Mouse (Mus musculus): ENCODE measurements around the gene Mepce. TPM values are rescaled to one million over a fixed set of nuclear protein-coding genes. Genes with fewer than 3 reads are reported as not detected.

Gene Mepce
- total RNA-seq, 1 experiment, result 42.3 TPM

GRCm38 (mm10) chr5:137783901-137784540 lies 3.4 kb downstream of the Mepce start:
- Histone ChIP-seq H3K9ac (ENCODE audit: insufficient read depth, low read depth, low read length, poor library complexity, severe bottlenecking) (peak overlapping the region; percentile 95; the same call in 1 of the 2 replicates), H3K9me3 (ENCODE audit: control insufficient read depth, insufficient read depth, low read depth, low read length) (no peaks in the 10 kb centered on the region), H3K36me3 (ENCODE audit: control insufficient read depth, insufficient read depth, low read length, poor library complexity, severe bottlenecking) (peaks cover 46% of the 10 kb centered on the region), H3K4me1 (ENCODE audit: control insufficient read depth in 2 of 2, insufficient read depth in 2 of 2, low read length in 2 of 2, poor library complexity in 1 of 2) (peaks cover 2 to 25% of the 10 kb centered on the region in 2 experiments), H3K27ac (ENCODE audit: insufficient read depth, low read depth, low read length, poor library complexity, severe bottlenecking) (no peak overlapping the region), H3K4me3 (ENCODE audit: insufficient read depth in 1 of 2, low read depth in 1 of 2, low read length in 2 of 2, poor library complexity in 1 of 2, severe bottlenecking in 1 of 2) (peak overlapping the region; percentile 3 to 73; a peak in 2 of 4 replicates)
- DNase-seq (ENCODE audit: low read depth, low spot score), result no peak
- in situ Hi-C loops (cut with MboI; ENCODE audit: low sequenced_read_pairs in 2 of 2, unreplicated experiment in 2 of 2), result loop anchor here in 1 of 2 experiments (10.0 kb wide), 1 partner anchor 381 kb away; the partner anchor contains the start of gene Cops6
- TF ChIP-seq MAFK (IDR thresholded peaks at IDR 0.05; ENCODE audit: insufficient read depth, low read depth, low read length), result no peak
- no peak for TF ChIP-seq CHD2 (IDR thresholded peaks at IDR 0.05; ENCODE audit: low read depth, low read length)
- TF ChIP-seq HCFC1 (IDR thresholded peaks at IDR 0.05; ENCODE audit: borderline replicate concordance, insufficient read depth, low read length), result no peak
- no peak for TF ChIP-seq ZC3H11A (IDR thresholded peaks at IDR 0.05; ENCODE audit: borderline replicate concordance, low read depth, low read length)
- TF ChIP-seq ZNF384 (IDR thresholded peaks at IDR 0.05; ENCODE audit: low read depth, low read length), result no peak

GRCm38 (mm10) chr5:137782776-137783522 lies 4.5 kb downstream of the Mepce start:
- H3K36me3 ChIP-seq (ENCODE audit: control insufficient read depth, insufficient read depth, low read length, poor library complexity, severe bottlenecking), result peaks cover 46% of the 10 kb centered on the region
- H3K27ac ChIP-seq (ENCODE audit: insufficient read depth, low read depth, low read length, poor library complexity, severe bottlenecking), result no peak overlapping the region
- H3K4me1 ChIP-seq (ENCODE audit: control insufficient read depth in 2 of 2, insufficient read depth in 2 of 2, low read length in 2 of 2, poor library complexity in 1 of 2), result peaks cover 2 to 22% of the 10 kb centered on the region in 2 experiments
- DNase-seq (ENCODE audit: low read depth, low spot score), result no peak
- in situ Hi-C loops (cut with MboI; ENCODE audit: low sequenced_read_pairs in 2 of 2, unreplicated experiment in 2 of 2), result loop anchor here in 1 of 2 experiments (10.0 kb wide), 1 partner anchor 382 kb away; the partner anchor contains the start of gene Cops6
- peak overlapping the region in 1 of 2 experiments; percentile 73; a peak in 1 of 4 replicates for H3K4me3 ChIP-seq (ENCODE audit: insufficient read depth in 1 of 2, low read depth in 1 of 2, low read length in 2 of 2, poor library complexity in 1 of 2, severe bottlenecking in 1 of 2)
- peak overlapping the region; percentile 1; the same call in 1 of the 2 replicates for H3K9ac ChIP-seq (ENCODE audit: insufficient read depth, low read depth, low read length, poor library complexity, severe bottlenecking)
- H3K9me3 ChIP-seq (ENCODE audit: control insufficient read depth, insufficient read depth, low read depth, low read length), result no peaks in the 10 kb centered on the region
- TF ChIP-seq CHD2 (IDR thresholded peaks at IDR 0.05; ENCODE audit: low read depth, low read length), result no peak
- TF ChIP-seq ZC3H11A (IDR thresholded peaks at IDR 0.05; ENCODE audit: borderline replicate concordance, low read depth, low read length), result no peak
- TF ChIP-seq ZNF384 (IDR thresholded peaks at IDR 0.05; ENCODE audit: low read depth, low read length), result no peak
- TF ChIP-seq MAFK (IDR thresholded peaks at IDR 0.05; ENCODE audit: insufficient read depth, low read depth, low read length), result no peak
- no peak for TF ChIP-seq HCFC1 (IDR thresholded peaks at IDR 0.05; ENCODE audit: borderline replicate concordance, insufficient read depth, low read length)

GRCm38 (mm10) chr5:137781661-137782060 lies 5.8 kb downstream of the Mepce start:
- in situ Hi-C loops (cut with MboI; ENCODE audit: low sequenced_read_pairs in 2 of 2, unreplicated experiment in 2 of 2), result loop anchor here in 1 of 2 experiments (10.0 kb wide), 1 partner anchor 383 kb away; the partner anchor contains the start of gene Cops6
- peaks cover 4 to 24% of the 10 kb centered on the region in 2 experiments for H3K4me1 ChIP-seq (ENCODE audit: control insufficient read depth in 2 of 2, insufficient read depth in 2 of 2, low read length in 2 of 2, poor library complexity in 1 of 2)
- DNase-seq (ENCODE audit: low read depth, low spot score), result no peak
- H3K4me3 ChIP-seq (ENCODE audit: insufficient read depth in 1 of 2, low read depth in 1 of 2, low read length in 2 of 2, poor library complexity in 1 of 2, severe bottlenecking in 1 of 2), result no peak overlapping the region
- peaks cover 46% of the 10 kb centered on the region for H3K36me3 ChIP-seq (ENCODE audit: control insufficient read depth, insufficient read depth, low read length, poor library complexity, severe bottlenecking)
- TF ChIP-seq ZNF384 (IDR thresholded peaks at IDR 0.05; ENCODE audit: low read depth, low read length) (no peak), CHD2 (IDR thresholded peaks at IDR 0.05; ENCODE audit: low read depth, low read length) (no peak)
- H3K9me3 ChIP-seq (ENCODE audit: control insufficient read depth, insufficient read depth, low read depth, low read length), result no peaks in the 10 kb centered on the region
- no peak overlapping the region for H3K9ac ChIP-seq (ENCODE audit: insufficient read depth, low read depth, low read length, poor library complexity, severe bottlenecking)
- H3K27ac ChIP-seq (ENCODE audit: insufficient read depth, low read depth, low read length, poor library complexity, severe bottlenecking), result no peak overlapping the region

GRCm38 (mm10) chr5:137779053-137779933 lies 8.2 kb downstream of the Mepce start:
- Histone ChIP-seq H3K9me3 (ENCODE audit: control insufficient read depth, insufficient read depth, low read depth, low read length) (no peaks in the 10 kb centered on the region), H3K36me3 (ENCODE audit: control insufficient read depth, insufficient read depth, low read length, poor library complexity, severe bottlenecking) (peaks cover 36% of the 10 kb centered on the region), H3K4me1 (ENCODE audit: control insufficient read depth in 2 of 2, insufficient read depth in 2 of 2, low read length in 2 of 2, poor library complexity in 1 of 2) (peaks cover 7 to 22% of the 10 kb centered on the region in 2 experiments), H3K27ac (ENCODE audit: insufficient read depth, low read depth, low read length, poor library complexity, severe bottlenecking) (peak overlapping the region; percentile 74), H3K9ac (ENCODE audit: insufficient read depth, low read depth, low read length, poor library complexity, severe bottlenecking) (peak overlapping the region; percentile 86), H3K4me3 (ENCODE audit: insufficient read depth in 1 of 2, low read depth in 1 of 2, low read length in 2 of 2, poor library complexity in 1 of 2, severe bottlenecking in 1 of 2) (peak overlapping the region; percentile 87 to 91)
- in situ Hi-C loops (cut with MboI; ENCODE audit: low sequenced_read_pairs in 2 of 2, unreplicated experiment in 2 of 2), result no loop called here
- no peak for DNase-seq (ENCODE audit: low read depth, low spot score)
- no peak for TF ChIP-seq MAFK (IDR thresholded peaks at IDR 0.05; ENCODE audit: insufficient read depth, low read depth, low read length)
- TF ChIP-seq ZC3H11A (IDR thresholded peaks at IDR 0.05; ENCODE audit: borderline replicate concordance, low read depth, low read length), result no peak
- TF ChIP-seq CHD2 (IDR thresholded peaks at IDR 0.05; ENCODE audit: low read depth, low read length), result no peak
- TF ChIP-seq HCFC1 (IDR thresholded peaks at IDR 0.05; ENCODE audit: borderline replicate concordance, insufficient read depth, low read length), result no peak
- TF ChIP-seq ZNF384 (IDR thresholded peaks at IDR 0.05; ENCODE audit: low read depth, low read length), result no peak

Data from ES-E14 (cell line).